Mouse (Mus musculus) CD4-positive, CD25-positive, alpha-beta regulatory T cell, adult 4 months (primary cell): ENCODE results near the gene Rc3h2. TPM values are rescaled to one million over a fixed set of nuclear protein-coding genes. Genes with fewer than 3 reads are reported as not detected.

ENCODE experiments used
- ATAC-seq: one replicate; pipeline ENCODE4 v1.8.0; 2017
- polyA plus RNA-seq, 2 experiments: library from polyadenylated mRNA; unstranded; fragments of 100-300 nt; shearing (Covaris generic); gene quantifications; one replicate each; pipeline ENCODE4 v1.2.1; 2017

Gene Rc3h2
- 10 to 100 TPM; 24.3 to 27.3 TPM for polyA plus RNA-seq

DNA sequence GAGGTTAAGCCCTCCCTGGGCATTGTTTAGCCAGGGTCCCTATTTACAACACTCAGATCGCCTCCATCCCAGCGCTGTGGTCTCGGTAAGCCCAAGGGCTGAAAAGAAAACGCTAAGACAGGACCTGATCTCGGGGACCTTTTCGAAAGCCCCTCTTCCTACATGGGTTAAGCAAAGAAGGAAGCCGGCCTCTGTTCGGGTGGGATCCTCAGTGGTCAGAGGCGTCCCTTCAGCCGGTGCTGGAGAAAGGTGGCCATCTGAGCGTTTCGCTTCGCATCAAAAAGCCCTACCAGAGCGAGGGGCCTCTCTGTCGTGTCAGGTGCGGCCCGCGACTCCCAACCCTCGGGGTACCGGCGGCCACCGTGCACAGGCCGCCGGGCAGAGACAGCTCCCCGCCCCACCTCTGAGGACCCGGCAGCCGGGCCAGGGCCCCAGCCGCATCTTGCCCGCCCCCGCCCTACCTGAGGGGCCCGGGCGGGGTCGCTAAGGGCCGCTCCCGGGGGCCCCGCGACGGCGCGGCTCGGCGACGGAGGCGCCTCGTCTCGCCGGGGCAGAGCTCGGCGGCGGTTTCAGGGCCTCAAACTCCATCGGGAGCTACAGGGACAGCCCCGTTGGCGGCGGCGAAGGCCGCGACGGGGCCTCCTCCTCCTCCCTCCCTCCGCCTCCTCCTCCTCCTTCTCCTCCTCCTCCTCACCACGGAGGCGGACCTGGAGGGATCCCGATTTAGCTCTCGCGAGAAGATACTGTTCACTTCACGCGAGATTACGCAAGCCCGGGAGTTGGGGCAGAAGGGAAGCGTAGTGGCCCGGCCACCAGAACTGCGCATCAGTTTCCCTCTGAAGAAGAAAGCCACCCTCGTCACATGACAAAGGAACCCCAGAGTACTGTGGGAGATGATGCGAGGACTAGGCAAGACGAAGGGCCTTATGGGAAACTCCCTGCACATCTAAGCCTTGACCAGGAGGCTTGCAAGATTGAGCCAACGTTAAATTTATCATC lies at the start of gene Rc3h2:
Gene Rc3h2 (minus strand): TSS at position 598 of the 999 bp plus-strand sequence.
- peak; percentile 98 for ATAC-seq

DNA sequence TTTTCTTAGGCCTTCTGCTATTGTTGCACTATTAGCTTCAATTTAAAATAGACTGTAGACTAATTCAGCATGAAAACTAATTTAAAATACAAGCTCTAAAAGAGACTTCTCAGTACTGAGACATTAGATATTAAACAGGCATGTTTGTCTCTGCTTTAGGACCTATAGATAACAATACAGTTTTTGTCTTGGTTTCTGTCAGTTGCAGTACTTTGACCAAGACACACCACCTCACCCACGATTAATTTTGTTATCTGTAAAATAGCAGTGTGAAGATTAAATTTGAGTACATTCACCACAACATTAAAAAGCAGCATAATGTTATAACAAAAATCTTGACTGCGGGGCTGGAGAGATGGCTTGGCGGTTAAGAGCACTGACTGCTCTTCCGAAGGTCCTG lies 43.6 kb upstream of the Rc3h2 start:
- no peak for ATAC-seq

DNA sequence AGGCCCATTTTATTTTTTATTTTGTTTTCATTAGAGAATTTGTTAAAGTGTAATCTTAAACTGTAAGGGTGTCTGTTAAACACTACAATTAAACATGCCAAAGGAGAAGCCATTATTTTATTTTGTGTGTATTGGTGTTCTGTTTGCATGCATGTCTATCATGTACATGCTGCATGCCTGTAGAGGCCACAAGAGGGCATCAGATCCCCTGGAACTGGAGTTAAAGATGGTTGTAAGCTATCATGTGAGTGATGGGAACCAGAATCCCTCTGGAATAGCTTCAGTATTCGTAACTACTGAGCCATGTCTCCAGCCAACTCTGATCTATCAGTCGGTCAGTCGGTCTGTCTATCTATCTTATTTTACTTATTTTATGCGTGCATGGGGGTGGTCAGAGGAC lies 38.0 kb upstream of the Rc3h2 start:
- ATAC-seq = no peak

DNA sequence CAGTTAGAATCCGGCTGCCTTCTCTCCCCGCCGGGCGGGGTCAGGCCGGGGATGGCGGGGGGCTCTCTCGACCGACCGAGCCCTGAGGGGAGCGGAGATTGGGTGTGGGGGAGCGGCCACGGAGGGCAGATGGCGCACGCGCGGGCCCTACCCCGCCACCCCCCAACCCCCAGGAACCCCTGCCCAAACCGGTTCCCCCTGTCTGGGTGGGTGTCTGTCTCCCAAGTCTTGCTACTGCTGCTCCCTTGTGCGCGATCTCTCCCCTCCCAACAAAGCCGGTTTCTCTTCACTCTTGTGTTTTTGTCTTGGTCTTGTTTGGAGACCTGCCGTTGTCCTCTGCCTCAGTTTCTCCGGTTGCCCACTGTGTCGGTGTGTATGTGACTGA lies 29.7 kb upstream of the Rc3h2 start:
- ATAC-seq = no peak

DNA sequence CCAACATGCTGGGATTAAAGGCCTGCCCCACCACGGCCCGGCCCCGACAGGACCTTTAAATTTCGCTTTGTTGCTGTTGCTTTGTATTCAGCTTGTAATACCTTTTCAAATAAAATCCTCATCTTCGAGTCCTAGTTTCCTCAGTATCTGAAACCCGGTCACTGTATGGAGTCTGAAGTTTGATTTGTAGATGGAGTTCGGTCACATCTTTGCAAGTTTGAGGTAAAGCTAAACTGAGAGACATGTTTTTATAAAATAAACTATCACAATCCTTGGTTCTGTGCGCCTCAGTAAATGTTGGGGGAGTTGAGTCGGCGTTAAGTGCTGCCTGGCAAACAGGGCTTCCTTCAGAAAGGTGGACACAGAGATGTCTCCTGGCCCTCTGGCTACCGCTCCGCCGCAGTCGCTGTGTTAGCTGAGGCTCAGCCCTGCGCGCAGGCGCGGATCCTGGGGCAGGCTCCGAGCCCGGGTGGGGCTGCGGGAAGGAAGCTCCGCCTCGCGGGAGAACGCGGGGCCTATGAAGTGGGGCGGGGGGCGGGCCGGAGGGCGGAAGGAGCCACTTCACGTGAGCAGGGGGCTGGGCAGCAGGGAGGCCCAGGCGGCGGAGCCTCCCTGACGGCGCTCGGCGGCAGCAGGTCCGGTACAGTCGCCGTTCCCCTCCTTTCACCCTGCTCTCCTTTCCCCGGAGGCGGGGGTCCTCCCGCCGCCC lies 29.1 kb upstream of the Rc3h2 start:
- ATAC-seq = peak; percentile 95

DNA sequence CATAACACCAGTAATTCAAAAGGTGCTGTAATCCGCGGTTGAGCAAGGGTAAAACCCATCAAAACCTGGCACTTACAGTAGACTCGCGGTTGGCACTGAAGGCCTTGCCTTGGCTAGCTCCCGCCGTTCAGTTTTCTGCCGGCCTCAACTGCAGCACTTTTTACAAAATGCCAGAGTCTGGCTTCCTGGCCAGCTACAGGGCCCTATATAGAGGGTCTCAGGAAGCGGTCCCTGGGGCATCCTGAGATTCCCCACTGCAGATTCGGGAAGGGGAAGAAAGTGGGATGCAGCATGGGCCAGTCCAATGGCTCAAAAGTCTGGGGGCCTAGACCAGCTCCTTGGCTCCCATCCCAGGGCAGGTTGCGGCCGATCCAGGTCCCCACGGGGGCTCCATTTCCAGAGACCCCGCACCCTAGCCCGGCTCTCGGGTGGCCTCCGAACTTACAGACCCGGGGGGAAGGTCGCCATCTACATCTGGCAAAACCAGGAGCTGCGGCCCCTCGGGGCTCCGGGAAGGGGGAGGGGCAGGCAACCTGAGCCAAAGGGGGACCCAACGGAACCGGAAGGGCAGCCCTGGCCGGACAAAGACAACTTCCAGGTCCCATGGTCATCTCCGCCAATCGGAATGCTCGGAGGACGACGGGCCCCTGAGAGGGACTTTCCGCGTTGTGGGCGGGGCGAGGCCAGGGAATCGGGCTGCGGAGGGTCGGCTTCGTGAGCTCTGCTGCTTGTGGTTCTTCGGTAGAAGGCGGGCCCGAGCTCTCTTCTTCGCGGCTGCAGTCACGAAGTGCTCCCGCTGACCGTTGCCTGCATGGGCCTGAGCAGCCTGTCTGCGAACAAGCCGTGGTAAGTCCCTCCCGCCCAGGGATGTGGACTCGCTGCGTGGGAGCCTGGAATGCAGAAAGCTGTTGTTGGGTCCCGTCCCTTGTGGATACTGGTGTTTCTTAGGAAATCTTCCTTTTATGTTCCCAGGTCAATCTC lies 20.2 kb upstream of the Rc3h2 start, which contains the start of the genes Zbtb26, Zbtb6 and Rabgap1:
Gene Zbtb26 (minus strand): TSS at position 525 of the 981 bp plus-strand sequence.
Gene Zbtb6 (minus strand): TSS at position 561 of the 981 bp plus-strand sequence.
Gene Rabgap1 (plus strand): TSS at position 669 of the 981 bp plus-strand sequence.
- peak; percentile 97 for ATAC-seq

DNA sequence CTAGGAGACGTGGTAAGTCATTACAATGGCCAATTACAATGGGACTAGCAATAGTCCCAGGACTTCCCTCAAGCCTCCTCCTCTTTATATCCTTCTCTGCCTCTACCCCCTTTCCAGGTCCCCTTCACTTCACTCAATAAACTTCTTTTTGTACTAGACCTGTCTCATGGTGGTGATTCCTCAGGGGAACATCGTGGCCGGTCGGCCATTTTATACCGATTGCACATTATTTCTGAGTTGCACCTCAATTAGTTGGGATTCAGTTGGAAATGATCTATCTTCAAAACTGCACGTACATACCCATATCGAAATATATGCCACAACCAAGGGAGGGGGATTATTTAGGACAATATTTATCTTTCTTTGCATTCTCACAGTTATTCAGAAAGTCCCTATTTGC lies 8.9 kb upstream of the Rc3h2 start:
- no peak for ATAC-seq

DNA sequence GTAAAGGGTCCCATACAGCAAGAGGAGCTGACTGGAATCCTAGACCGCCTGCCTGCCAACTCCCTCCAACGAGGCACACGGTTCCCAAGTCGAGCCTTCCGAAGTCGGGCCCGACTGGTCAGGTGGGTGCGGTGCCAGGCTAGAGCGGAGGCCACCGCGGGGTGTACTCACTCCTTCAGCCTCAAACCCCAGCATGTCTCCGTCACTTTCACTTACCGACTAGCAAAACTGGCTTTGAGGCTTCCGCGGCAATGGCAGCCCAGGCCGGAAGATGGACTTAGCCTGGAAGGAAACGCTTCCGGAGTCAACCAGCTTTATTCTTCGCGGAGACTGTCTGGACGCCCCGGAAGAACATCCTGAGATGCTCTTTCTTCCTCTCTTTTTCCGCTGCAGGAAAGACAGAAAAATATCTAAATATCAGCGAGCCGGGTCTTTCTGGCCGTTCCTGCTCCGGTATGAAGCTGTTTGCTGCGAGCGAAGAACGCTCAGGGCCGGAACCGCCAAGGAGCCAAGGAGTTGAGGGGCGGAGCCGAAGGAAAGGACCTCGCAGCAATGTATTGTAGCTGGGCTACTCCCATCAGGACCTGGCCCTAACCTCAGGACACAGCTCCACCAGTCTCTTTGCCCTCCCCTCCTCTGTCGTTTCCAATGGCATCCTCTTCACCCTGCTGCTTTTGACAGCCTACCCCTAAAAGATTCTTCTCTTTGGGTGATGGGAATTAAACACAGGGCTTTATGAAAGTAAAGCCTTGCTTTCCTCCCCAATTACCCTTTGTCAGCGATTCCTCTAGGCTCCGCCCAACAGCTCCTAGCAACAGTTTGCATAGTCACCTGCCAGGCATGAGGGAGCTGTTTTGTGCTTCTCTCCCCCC lies 8.1 kb upstream of the Rc3h2 start:
- peak; percentile 97 for ATAC-seq

DNA sequence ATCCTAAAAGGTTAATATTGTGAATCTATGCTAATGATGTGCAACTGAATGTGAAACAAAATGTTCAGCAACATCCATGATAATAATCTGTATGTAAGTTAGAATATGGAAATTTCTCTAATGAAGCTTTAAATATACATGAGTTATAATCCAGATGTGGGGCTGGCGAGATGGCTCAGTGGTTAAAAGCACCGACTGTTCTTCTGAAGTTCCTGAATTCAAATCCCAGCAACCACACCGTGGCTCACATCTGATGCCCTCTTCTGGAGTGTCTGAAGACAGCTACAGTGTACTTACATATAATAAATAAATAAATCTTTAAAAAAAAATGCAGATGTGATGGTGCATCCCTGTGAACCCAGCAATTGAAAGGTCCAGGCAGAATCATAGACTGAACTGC lies 968 bp upstream of the Rc3h2 start:
- ATAC-seq = no peak

DNA sequence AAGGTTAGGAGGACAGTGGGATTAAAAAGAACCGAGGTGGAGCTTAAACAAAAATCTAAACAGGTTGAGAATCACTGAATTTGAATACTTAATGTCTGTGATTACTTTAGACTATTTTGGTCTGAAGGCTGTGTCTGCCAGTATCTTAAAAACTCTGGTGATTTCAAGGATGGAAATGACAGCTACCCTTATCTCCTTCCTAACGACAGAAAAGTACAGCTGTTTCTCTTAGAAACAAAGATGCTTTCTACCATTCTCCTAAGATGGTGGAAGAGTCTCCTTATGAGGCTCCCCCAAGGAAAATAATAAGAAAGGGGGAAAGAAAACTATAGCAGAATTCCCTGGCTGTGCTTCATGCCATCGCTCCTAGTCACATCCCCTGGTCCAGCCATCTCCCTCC lies 800 bp downstream of the Rc3h2 start:
- ATAC-seq = no peak

DNA sequence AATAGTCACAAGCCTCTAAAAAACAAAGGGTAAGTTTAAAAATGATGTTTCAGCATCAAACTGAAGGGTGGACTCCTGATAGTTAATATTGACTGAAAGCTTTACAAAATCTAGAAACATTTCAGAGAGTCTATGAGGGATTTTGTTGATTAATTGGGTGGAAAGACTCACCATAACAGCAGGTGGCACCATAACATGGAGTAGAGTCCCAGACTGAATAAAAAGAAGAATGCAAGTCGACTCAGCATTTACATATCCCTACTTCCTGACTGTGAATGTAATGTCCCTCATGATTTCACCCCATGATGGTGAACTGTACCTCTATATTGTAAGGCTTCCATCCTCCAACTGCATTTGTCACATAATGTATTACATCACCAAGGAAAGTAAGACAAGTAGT lies 27.2 kb downstream of the Rc3h2 start:
- peak; percentile 43 for ATAC-seq

DNA sequence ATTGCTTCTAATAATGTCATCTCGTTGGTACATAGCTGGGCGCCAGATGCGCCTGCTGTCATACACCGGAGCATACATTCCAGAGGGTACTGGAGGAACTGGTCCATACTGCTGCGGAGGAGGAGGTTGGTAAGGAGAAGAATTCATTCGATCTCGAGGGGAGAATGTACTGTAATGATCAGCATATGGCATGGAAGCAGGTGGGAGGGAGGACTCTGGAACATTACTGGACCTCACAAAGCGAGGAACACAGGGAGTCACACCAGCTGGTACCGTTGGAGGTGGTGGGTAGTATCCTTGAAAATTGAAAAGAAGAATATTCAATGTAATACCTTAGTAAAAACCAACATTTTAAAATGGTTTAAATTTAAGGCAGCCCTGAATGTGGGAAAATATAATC lies 39.8 kb downstream of the Rc3h2 start:
- ATAC-seq = no peak

DNA sequence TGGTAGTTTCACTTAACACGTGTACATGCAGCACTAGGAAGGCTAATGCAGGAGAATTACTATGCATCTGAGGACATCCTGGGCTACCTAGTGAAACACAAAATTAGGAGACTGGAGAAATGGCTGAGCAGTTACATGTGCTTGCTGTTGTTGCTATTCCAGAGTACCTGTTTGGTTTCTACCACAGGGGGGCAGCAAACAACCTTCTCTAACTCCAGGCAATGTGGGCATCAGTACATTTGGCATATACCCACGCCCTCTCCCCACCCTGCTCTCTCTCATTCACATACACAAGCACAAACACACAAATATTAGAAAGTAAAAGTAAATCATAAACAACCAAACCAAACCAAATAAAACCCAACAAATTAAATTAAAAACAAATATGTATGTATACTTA lies 42.5 kb downstream of the Rc3h2 start:
- ATAC-seq = peak; percentile 87

DNA sequence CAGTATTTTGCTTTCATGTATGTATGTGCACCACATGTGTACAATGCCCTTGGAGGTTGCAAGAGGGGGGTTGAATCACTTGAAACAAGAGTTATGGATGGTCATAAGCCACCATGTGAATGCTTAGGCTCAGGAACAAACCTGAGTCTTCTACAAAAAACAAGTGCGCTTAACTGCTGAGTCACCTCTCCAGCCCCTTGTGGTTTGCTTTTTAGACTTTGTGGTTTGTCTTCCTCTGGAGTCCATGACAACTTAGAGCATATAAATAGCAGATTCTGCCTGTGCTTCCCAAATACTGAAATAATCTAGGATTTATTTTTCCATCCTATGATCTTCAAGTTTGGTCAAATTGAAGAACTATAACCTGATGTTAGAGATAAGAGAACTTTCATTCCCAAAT lies 46.7 kb downstream of the Rc3h2 start:
- no peak for ATAC-seq

DNA sequence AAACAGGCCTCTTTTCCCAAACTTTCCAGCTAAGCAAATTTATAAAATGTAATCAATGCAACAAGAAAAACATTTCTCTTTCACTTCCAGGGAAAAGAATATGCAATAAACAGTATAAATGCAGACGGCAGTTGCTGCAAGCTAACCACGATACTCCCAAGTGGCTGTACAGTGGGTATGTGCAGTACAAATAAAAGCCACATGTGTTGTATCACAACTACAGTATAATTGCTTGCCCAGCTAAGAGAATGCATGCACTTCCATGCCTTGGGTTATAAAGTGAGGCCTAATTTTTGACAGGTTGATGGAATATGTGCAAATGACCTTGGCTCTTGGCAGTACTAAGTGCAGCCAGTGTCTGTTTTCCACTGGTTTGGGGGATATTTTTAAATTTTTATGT lies 52.1 kb downstream of the Rc3h2 start:
- ATAC-seq = no peak

DNA sequence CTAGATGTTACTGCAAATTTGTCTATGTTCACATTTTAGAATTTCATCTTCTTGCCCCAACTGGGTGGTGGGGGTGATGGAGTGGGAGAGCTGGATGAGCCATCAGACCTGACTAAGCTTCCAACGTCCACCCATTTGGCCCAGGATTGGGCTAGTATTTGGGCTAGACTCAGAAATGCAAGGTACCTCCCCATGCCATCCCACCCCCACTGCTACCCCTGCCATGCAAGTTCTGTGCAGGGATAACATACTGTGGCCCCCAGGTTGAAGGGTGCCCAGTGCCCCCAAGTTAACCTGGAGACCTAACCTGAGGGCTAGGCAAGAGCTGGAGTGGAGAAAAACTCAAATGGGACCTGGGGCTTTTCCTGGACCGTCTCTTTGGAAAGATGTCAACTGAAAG lies 62.8 kb downstream of the Rc3h2 start:
- ATAC-seq = no peak

DNA sequence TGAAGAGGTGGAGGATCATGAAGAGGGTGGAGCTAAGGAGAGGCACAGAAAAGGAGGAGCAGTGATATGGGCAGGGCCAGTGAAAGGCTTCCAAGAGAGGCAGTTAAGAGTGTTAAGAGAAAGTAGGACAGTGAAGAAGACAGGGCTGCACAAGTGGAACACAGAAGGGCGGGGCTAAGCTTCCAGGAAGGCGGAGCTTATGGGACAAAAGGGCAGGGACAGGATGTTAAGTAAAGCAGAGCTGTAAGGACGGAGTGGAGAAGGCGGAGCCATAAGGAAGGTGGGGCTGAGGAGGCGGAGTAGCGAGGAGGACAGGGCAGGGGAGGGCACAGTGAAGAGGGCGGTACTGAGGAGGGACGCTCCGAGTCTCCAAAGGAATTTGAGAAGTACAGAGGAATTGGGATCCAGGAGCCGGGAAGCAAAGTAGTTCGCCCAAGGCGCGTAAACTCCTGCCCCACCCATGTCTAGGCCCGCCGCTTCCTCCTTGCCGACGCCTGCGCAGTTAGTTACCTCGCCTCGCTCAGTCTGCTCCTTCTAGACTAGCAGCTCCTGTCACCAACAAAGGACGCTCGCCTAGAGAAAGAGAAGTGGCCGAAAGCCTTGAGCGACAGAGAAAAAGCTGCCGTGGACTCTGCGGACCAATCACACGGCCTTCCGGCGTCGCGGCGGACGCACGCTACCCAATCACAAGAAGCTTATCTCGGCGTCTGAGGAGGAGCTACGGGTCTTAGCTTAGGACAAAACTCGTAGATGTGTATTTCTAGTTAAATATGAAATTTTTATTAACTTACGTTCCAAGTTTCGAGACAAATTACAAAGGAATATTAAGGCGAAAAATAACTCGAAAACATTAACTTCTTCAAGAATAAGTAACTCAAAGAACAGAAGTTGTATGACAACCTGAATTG lies 63.8 kb downstream of the Rc3h2 start, which contains the start of gene Pdcl:
Gene Pdcl (minus strand): TSS at position 700 of the 908 bp plus-strand sequence.
- ATAC-seq = peak; percentile 94

DNA sequence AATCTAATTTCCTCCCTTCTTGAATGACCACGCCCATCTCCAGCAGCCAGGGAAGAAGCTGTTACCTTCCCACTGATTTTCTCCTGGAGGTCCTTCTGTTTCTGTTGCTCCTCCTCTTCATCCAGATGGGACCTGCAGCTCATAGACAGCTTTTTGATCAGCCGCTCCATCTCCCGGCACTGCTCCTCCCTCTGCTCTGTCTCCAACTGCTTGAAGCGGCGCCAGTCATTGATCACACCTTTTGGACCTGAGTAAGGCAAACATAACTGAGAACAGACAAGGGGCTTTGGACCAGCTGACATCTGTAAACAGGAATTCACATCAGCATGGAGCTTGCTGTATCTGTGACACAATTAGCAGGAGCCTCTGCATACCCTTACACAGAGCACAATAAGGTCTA lies 67.1 kb downstream of the Rc3h2 start:
- no peak for ATAC-seq

DNA sequence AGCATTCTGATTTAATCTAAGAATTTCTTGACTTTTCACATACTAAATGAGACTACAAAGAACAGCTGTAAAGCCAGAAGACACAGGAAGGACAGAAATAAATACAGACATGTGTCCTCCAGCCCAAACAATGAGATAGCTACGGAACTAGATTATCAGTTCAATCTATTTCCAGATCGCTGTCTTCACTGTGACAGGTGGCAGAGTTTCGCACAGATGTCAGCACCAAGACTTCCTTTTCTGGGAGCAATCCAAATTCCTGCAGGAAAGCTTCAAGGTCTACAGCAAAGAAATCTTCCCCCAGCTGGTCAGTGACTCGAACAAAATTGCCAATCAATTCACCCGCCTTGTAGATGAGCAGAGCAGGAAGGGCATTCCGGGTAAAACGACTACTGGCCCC lies 71.0 kb downstream of the Rc3h2 start:
- no peak for ATAC-seq
